Mouse (Mus musculus) MEL (cell line): ENCODE results near the gene Ifna15.

Experiments
- CHD2 ChIP-seq: IDR thresholded peaks from 2 replicates; pipeline ENCODE4 v1.6.1; 2011; ENCODE audit warnings: low read length, improper control_type of control experiment
- CTCF ChIP-seq, 3 experiments: IDR thresholded peaks in 2 of 3; conservative IDR thresholded peaks in 1 of 3; 2 replicates each; pipeline ENCODE4 v1.5.1; 2011 to 2012; ENCODE audit warnings: low read length in 3 of 3, low read depth in 2 of 3, mild to moderate bottlenecking in 2 of 3, improper control_type of control experiment in 1 of 3, inconsistent platforms in 1 of 3, mixed read lengths in 1 of 3, moderate library complexity in 1 of 3; ENCODE audit not compliant: control insufficient read depth in 1 of 3, insufficient read depth in 1 of 3, poor library complexity in 1 of 3, severe bottlenecking in 1 of 3
- EP300 ChIP-seq, 2 experiments: IDR thresholded peaks; 2 replicates each; pipeline ENCODE4 v1.6.1; 2011; ENCODE audit warnings: improper control_type of control experiment in 2 of 2, low read length in 2 of 2, low read depth in 1 of 2, mild to moderate bottlenecking in 1 of 2
- GABPA ChIP-seq: IDR thresholded peaks from 2 replicates; pipeline ENCODE4 v1.6.1; 2012; ENCODE audit warnings: low read depth, mild to moderate bottlenecking, inconsistent platforms, low read length, improper control_type of control experiment, moderate library complexity
- HCFC1 ChIP-seq: IDR thresholded peaks from 2 replicates; pipeline ENCODE4 v1.6.1; 2012; ENCODE audit warnings: low read depth, mild to moderate bottlenecking, inconsistent platforms, low read length, improper control_type of control experiment, moderate library complexity
- MAX ChIP-seq: IDR thresholded peaks from 2 replicates; pipeline ENCODE4 v1.6.1; 2011; ENCODE audit warnings: low read length, improper control_type of control experiment
- POLR2A ChIP-seq, 2 experiments: IDR thresholded peaks; 2 replicates each; pipeline ENCODE4 v1.6.1; 2011 to 2012; ENCODE audit warnings: low read length in 2 of 2, mild to moderate bottlenecking in 2 of 2, control low read depth in 1 of 2, improper control_type of control experiment in 1 of 2, low read depth in 1 of 2, moderate library complexity in 1 of 2; ENCODE audit not compliant: control insufficient read depth in 1 of 2, insufficient read depth in 1 of 2, poor library complexity in 1 of 2
- SIN3A ChIP-seq: IDR thresholded peaks from 2 replicates; pipeline ENCODE4 v1.6.1; 2012; ENCODE audit warnings: low read length, improper control_type of control experiment, inconsistent platforms
- TAL1 ChIP-seq: IDR thresholded peaks from 2 replicates; pipeline ENCODE4 v1.6.1; 2012; ENCODE audit warnings: mild to moderate bottlenecking, inconsistent platforms, low read length, moderate library complexity, mixed read lengths
- TCF12 ChIP-seq: IDR thresholded peaks from 2 replicates; pipeline ENCODE4 v1.6.1; 2014; ENCODE audit warnings: low read depth, mild to moderate bottlenecking, inconsistent platforms, low read length, improper control_type of control experiment, moderate library complexity
- USF1 ChIP-seq: IDR thresholded peaks from 2 replicates; pipeline ENCODE4 v1.6.1; 2014; ENCODE audit warnings: low read depth, mild to moderate bottlenecking, inconsistent platforms, low read length, improper control_type of control experiment, moderate library complexity
- USF2 ChIP-seq, 2 experiments: IDR thresholded peaks; 2 replicates each; pipeline ENCODE4 v1.6.1; 2011 to 2012; ENCODE audit warnings: improper control_type of control experiment in 2 of 2, low read length in 2 of 2, borderline replicate concordance in 1 of 2, inconsistent platforms in 1 of 2, low read depth in 1 of 2, mild to moderate bottlenecking in 1 of 2; ENCODE audit not compliant: insufficient read depth in 1 of 2
- ZNF384 ChIP-seq: IDR thresholded peaks from 2 replicates; pipeline ENCODE4 v1.6.1; 2012; ENCODE audit warnings: low read depth, mild to moderate bottlenecking, inconsistent platforms, low read length, improper control_type of control experiment

GRCm38 (mm10) chr4:88525393-88525792 is 32.7 kb downstream of the Ifna15 start:
- TF ChIP-seq ZNF384 (no peak), POLR2A (IDR thresholded peaks at IDR 0.05; ENCODE audit: control insufficient read depth in 1 of 2, insufficient read depth in 1 of 2, low read depth in 1 of 2, low read length in 2 of 2, poor library complexity in 1 of 2) (no peak), EP300 (IDR thresholded peaks at IDR 0.05; ENCODE audit: low read depth in 1 of 2, low read length in 2 of 2) (no peak), MAX (no peak), SIN3A (no peak), TAL1 (no peak), USF1 (no peak), HCFC1 (no peak), CTCF (IDR thresholded peaks at IDR 0.05 in 2 of 3, conservative IDR thresholded peaks at IDR 0.05 in 1 of 3; ENCODE audit: control insufficient read depth in 1 of 3, insufficient read depth in 1 of 3, low read depth in 2 of 3, low read length in 3 of 3, poor library complexity in 1 of 3, severe bottlenecking in 1 of 3) (no peak), GABPA (no peak), TCF12 (no peak), USF2 (IDR thresholded peaks at IDR 0.05; ENCODE audit: borderline replicate concordance in 1 of 2, insufficient read depth in 1 of 2, low read depth in 1 of 2, low read length in 2 of 2) (no peak), CHD2 (no peak)
